Mouse (Mus musculus) kidney, embryonic 16.5 days (tissue): ENCODE data around the gene Fgf15. TPM values are rescaled to one million over a fixed set of nuclear protein-coding genes. Genes with fewer than 3 reads are reported as not detected.

Source experiments
- ATAC-seq: fragments of 200-750 bp; cut with Nextera tagmentation; 2 replicates; pipeline ENCODE4 v1.8.0; 2017; ENCODE audit warnings: moderate TSS enrichment; ENCODE audit not compliant: low FRiP score, low TSS enrichment
- H3K27ac ChIP-seq: fragments of 300-500 bp; sonication (generic); 2 replicates; pipeline ENCODE4 v1.5.1; 2014; ENCODE audit warnings: low read length
- H3K27me3 ChIP-seq: fragments of 300-500 bp; sonication (generic); 2 replicates; pipeline ENCODE4 v1.6.1; 2014; ENCODE audit warnings: low read length, control low read depth, mixed read lengths; ENCODE audit not compliant: insufficient read depth
- H3K36me3 ChIP-seq: fragments of 300-500 bp; sonication (generic); 2 replicates; pipeline ENCODE4 v1.6.1; 2014; ENCODE audit warnings: low read length, control low read depth, mixed read lengths; ENCODE audit not compliant: insufficient read depth
- H3K4me1 ChIP-seq: fragments of 300-500 bp; sonication (generic); 2 replicates; pipeline ENCODE4 v1.6.1; 2014; ENCODE audit warnings: low read length, control low read depth, mixed read lengths; ENCODE audit not compliant: insufficient read depth
- H3K4me2 ChIP-seq: fragments of 300-500 bp; sonication (generic); replicated peaks from 2 replicates; pipeline ENCODE4 v1.6.1; 2014; ENCODE audit warnings: low read depth, low read length
- H3K4me3 ChIP-seq: fragments of 300-500 bp; sonication (generic); 2 replicates; pipeline ENCODE4 v1.5.1; 2014; ENCODE audit warnings: mild to moderate bottlenecking, low read length
- H3K9ac ChIP-seq: fragments of 300-500 bp; sonication (generic); replicated peaks from 2 replicates; pipeline ENCODE4 v1.6.1; 2014; ENCODE audit warnings: low read length
- H3K9me3 ChIP-seq: fragments of 300-500 bp; sonication (generic); 2 replicates; pipeline ENCODE4 v1.6.1; 2016; ENCODE audit warnings: low read length, control low read depth
- WGBS: fragments of 180-500 bp; shearing (Covaris S2); extraction: QIAGEN DNeasy Blood & Tissue Kit; methylation state at CpG from one replicate; pipeline ENCODE4 v1.1.7; 2014; 5-methylcytosine and 5-hydroxymethylcytosine counted together
- polyA plus RNA-seq: library from polyadenylated mRNA; unstranded; fragments of >200 nt; fragmentation: Nextera tagmentation; extraction: Ambion mirVana; gene quantifications from 2 replicates; pipeline ENCODE4 v1.2.1, GENCODE M21; 2015

Fgf15 gene
- polyA plus RNA-seq, 1 experiment from 2014 or later = 3.1 TPM

GRCm38 (mm10) chr7:144942071-144942743 lies 45.9 kb downstream of the Fgf15 start:
- WGBS = under 1% methylated on average over 35 of the region's 35 CpGs
- 0 out of 2 replicates have a peak, but pooled peaks have one; percentile 8 for ATAC-seq
- Histone ChIP-seq H3K9ac (peak overlapping the region; percentile 67), H3K4me1 (peaks cover 26% of the 10 kb centered on the region), H3K9me3 (no peaks in the 10 kb centered on the region), H3K36me3 (peaks cover 2% of the 10 kb centered on the region; the same call in 1 of the 2 replicates), H3K27me3 (no peaks in the 10 kb centered on the region), H3K4me2 (peak overlapping the region; percentile 96), H3K27ac (peak overlapping the region; percentile 98), H3K4me3 (peak overlapping the region; percentile 85)

DNA sequence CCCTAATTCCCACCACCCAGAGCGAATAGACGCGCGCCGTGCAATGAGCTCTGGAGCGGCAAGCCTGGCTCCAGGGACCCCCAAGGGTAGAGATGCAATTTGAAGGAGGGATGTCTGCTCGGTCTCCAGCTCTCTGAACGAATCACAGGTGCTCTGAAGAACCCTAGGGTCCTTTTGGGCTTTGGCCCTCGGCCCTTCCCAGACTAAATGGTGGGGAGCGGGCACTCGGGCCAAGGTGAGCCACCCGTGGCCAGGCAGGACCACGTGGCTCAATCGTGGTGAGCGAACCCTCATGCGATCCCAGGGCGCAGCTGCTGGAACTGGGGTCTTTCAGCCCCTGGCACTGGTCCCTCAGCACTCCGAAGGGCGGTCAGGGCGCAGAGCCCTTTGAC lies 46.4 kb downstream of the Fgf15 start:
- no peaks in the 10 kb centered on the region for H3K27me3 ChIP-seq
- H3K27ac ChIP-seq = peak overlapping the region; percentile 98
- H3K4me1 ChIP-seq = peaks cover 24% of the 10 kb centered on the region
- H3K4me3 ChIP-seq = peak overlapping the region; percentile 85
- WGBS = 0% methylated on average over 20 of the region's 20 CpGs
- no peaks in the 10 kb centered on the region for H3K36me3 ChIP-seq
- ATAC-seq = no peak
- peak overlapping the region; percentile 67 for H3K9ac ChIP-seq
- H3K4me2 ChIP-seq = peak overlapping the region; percentile 96
- no peaks in the 10 kb centered on the region for H3K9me3 ChIP-seq

DNA sequence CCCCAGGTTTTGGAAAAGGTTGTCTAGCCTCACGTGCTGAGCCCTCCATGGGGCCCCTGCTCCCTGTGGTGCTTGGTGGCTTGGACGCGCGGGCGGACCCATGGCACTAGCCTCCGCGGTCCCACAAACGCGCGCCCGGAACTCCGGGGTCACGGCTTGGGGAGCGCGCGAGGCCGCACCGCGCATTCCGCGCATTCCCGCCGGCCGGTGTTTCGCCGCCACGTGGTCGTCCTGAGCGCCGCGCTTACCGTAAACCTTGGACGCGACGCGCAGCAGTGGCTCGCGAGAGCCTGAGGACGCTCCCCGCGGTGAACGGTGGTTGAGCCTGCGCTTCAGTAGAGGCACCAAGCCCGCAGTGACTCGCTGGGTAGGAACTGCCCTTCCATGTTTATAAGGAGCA lies 46.9 kb downstream of the Fgf15 start:
- no peaks in the 10 kb centered on the region for H3K36me3 ChIP-seq
- peaks cover 24% of the 10 kb centered on the region for H3K4me1 ChIP-seq
- H3K9me3 ChIP-seq = no peaks in the 10 kb centered on the region
- H3K27me3 ChIP-seq = no peaks in the 10 kb centered on the region
- peak overlapping the region; percentile 98 for H3K27ac ChIP-seq
- H3K4me3 ChIP-seq = peak overlapping the region; percentile 85
- under 1% methylated on average over 39 of the region's 45 CpGs for WGBS
- ATAC-seq = peak; percentile 29
- peak overlapping the region; percentile 67 for H3K9ac ChIP-seq
- peak overlapping the region; percentile 96 for H3K4me2 ChIP-seq

Other genes starting within 250 kb of the Fgf15 start
- gene Ano1, start 144.6 kb upstream of the Fgf15 start, polyA plus RNA-seq = 53.6 and 56.5 TPM in 2 replicates
- gene Fgf3, start 58.4 kb upstream of the Fgf15 start, polyA plus RNA-seq = 0.58 and 0.87 TPM in 2 replicates
- gene Fgf4, start 49.2 kb upstream of the Fgf15 start, polyA plus RNA-seq = 0.05 TPM in 1 of 2 replicates, not detected in the other
- 31.4 and 33.7 TPM in 2 replicates for gene LTO1, start 18.6 kb downstream of the Fgf15 start, polyA plus RNA-seq
- 185 and 234 TPM in 2 replicates for gene Ccnd1, start 43.4 kb downstream of the Fgf15 start, polyA plus RNA-seq